Mouse (Mus musculus) forebrain, embryonic 13.5 days (tissue): Measurements from ENCODE around the gene Afap1. TPM values are rescaled to one million over a fixed set of nuclear protein-coding genes. Genes with fewer than 3 reads are reported as not detected.

Experiments used
- ATAC-seq: fragments of 200-750 bp; cut with Nextera tagmentation; 2 replicates; pipeline ENCODE4 v1.8.0; 2017
- H3K27ac ChIP-seq: fragments of 300-500 bp; sonication (generic); 2 replicates; pipeline ENCODE4 v1.5.1; 2015; ENCODE audit warnings: inconsistent platforms, mild to moderate bottlenecking, moderate library complexity
- H3K27me3 ChIP-seq: fragments of 300-500 bp; sonication (generic); 2 replicates; pipeline ENCODE4 v1.6.1; 2015; ENCODE audit warnings: mild to moderate bottlenecking, inconsistent platforms
- H3K36me3 ChIP-seq: fragments of 300-500 bp; sonication (generic); 2 replicates; pipeline ENCODE4 v1.6.1; 2015; ENCODE audit warnings: mild to moderate bottlenecking, inconsistent platforms; ENCODE audit not compliant: poor library complexity, severe bottlenecking
- H3K4me1 ChIP-seq: fragments of 300-500 bp; sonication (generic); 2 replicates; pipeline ENCODE4 v1.6.1; 2015; ENCODE audit warnings: inconsistent platforms
- H3K4me2 ChIP-seq: fragments of 300-500 bp; sonication (generic); 2 replicates; pipeline ENCODE4 v1.6.1; 2015; ENCODE audit warnings: inconsistent platforms, mild to moderate bottlenecking, moderate library complexity
- H3K4me3 ChIP-seq: fragments of 300-500 bp; sonication (generic); 2 replicates; pipeline ENCODE4 v1.5.1; 2015; ENCODE audit warnings: mild to moderate bottlenecking, inconsistent platforms
- H3K9ac ChIP-seq: fragments of 300-500 bp; sonication (generic); 2 replicates; pipeline ENCODE4 v1.6.1; 2015; ENCODE audit warnings: mild to moderate bottlenecking, inconsistent platforms
- H3K9me3 ChIP-seq: fragments of 300-500 bp; sonication (generic); replicated peaks from 2 replicates; pipeline ENCODE4 v1.6.1; 2016; ENCODE audit warnings: inconsistent platforms
- WGBS: fragments of 180-500 bp; shearing (Covaris S2); methylation state at CpG from one replicate; pipeline ENCODE4 v1.1.7; 2015; 5-methylcytosine and 5-hydroxymethylcytosine counted together
- polyA plus RNA-seq: library from polyadenylated mRNA; unstranded; fragments of >200 nt; fragmentation: Nextera tagmentation; extraction: Ambion mirVana; gene quantifications from 2 replicates; pipeline ENCODE4 v1.2.1, GENCODE M21; 2015

Afap1 gene
- polyA plus RNA-seq, 1 experiment from 2014 or later: 38.5 TPM

GRCm38 (mm10) chr5:35965036-35965435, 71.9 kb downstream of the Afap1 start:
- WGBS: 67% methylated on average over 5 of the region's 5 CpGs
- Histone ChIP-seq H3K36me3 (peaks cover 94% of the 10 kb centered on the region), H3K4me3 (no peak overlapping the region), H3K4me2 (no peak overlapping the region), H3K4me1 (peaks cover 4% of the 10 kb centered on the region; the same call in 1 of the 2 replicates), H3K9me3 (0 out of 2 replicates have a peak, but pooled peaks cover 4% of the 10 kb centered on the region), H3K9ac (no peak overlapping the region), H3K27ac (no peak overlapping the region), H3K27me3 (no peaks in the 10 kb centered on the region)
- no peak for ATAC-seq

GRCm38 (mm10) chr5:35969857-35970256, 76.7 kb downstream of the Afap1 start:
- H3K4me3 ChIP-seq: no peak overlapping the region
- 0 out of 2 replicates have a peak, but pooled peaks cover 4% of the 10 kb centered on the region for H3K9me3 ChIP-seq
- no peak overlapping the region for H3K9ac ChIP-seq
- no peaks in the 10 kb centered on the region for H3K27me3 ChIP-seq
- 85% methylated on average over 3 of the region's 3 CpGs for WGBS
- no peak for ATAC-seq
- H3K27ac ChIP-seq: no peak overlapping the region
- H3K36me3 ChIP-seq: peaks cover 82% of the 10 kb centered on the region
- peaks cover 12% of the 10 kb centered on the region; the same call in 1 of the 2 replicates for H3K4me1 ChIP-seq
- no peak overlapping the region for H3K4me2 ChIP-seq

GRCm38 (mm10) chr5:35970380-35971105, 77.4 kb downstream of the Afap1 start:
- Histone ChIP-seq H3K4me2 (no peak overlapping the region), H3K4me1 (peaks cover 12% of the 10 kb centered on the region; the same call in 1 of the 2 replicates), H3K9me3 (0 out of 2 replicates have a peak, but pooled peaks cover 4% of the 10 kb centered on the region), H3K4me3 (no peak overlapping the region), H3K9ac (no peak overlapping the region), H3K27me3 (no peaks in the 10 kb centered on the region), H3K36me3 (peaks cover 76% of the 10 kb centered on the region), H3K27ac (peak overlapping the region; percentile 48; the same call in 1 of the 2 replicates)
- peak; percentile 34; the same call in 1 of the 2 replicates for ATAC-seq
- WGBS: 56% methylated on average over 12 of the region's 12 CpGs

DNA sequence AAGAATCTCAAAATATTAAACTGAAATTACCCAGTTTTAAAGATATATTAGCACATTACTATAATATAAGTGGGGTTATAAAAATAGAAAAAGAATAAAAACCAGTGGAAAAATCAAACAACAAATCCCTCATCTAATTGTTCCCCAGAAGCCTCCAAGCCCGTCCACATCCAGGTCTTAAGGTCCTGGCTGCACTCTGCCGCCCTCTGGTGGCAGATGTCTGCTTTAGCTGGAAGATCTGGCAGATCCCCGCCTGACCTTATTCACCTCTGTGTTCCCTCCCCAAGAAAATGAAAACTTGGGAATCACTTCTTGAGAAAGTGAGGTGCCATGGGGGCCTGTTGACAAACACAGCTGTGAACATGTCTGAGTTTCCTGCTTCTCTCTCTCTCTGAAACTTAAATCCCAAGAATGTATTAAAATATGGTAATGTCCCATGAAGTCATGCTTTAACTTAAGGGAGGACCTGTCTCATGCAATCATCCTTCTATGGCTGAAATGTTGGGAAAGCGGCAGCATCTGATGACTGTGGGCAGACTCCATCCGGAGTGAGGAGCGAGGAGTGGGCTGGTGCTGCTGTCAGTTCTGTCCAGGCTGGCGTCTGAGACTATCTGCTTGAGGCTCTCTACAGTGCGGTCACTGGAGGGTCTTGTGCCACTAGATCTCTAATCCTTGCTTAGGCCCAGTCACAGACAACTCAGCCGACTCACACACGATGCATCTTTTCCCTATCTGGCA, 78.9 kb downstream of the Afap1 start:
- no peak for ATAC-seq
- H3K4me3 ChIP-seq: no peak overlapping the region
- no peak overlapping the region for H3K4me2 ChIP-seq
- H3K9me3 ChIP-seq: no peaks in the 10 kb centered on the region
- H3K9ac ChIP-seq: no peak overlapping the region
- WGBS: 62% methylated on average over 10 of the region's 10 CpGs
- H3K27ac ChIP-seq: no peak overlapping the region
- peaks cover 70% of the 10 kb centered on the region for H3K36me3 ChIP-seq
- H3K27me3 ChIP-seq: no peaks in the 10 kb centered on the region
- H3K4me1 ChIP-seq: peaks cover 12% of the 10 kb centered on the region; the same call in 1 of the 2 replicates

DNA sequence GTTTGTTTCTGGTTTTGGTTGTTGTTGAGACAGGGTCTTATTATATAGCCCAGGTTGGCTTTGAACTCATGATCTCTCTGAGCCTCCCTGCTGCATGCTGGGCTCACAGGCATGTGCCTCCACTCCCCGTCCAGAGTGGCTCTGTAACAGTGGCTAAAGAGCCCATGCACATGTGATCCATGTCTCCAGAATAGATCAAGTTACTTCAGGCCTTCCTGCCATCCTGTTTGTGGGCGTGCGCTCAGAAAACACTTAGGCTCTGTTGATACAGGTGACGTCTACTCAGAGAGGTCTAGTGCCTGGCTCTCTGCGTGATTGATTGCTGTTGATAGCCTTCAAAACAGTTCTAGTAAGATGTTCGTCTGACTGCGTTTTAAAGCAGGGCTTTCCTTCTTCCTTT, 79.6 kb downstream of the Afap1 start:
- Histone ChIP-seq H3K9ac (no peak overlapping the region), H3K4me1 (peaks cover 12% of the 10 kb centered on the region; the same call in 1 of the 2 replicates), H3K9me3 (no peaks in the 10 kb centered on the region), H3K27ac (no peak overlapping the region), H3K4me2 (no peak overlapping the region), H3K4me3 (no peak overlapping the region), H3K36me3 (peaks cover 70% of the 10 kb centered on the region), H3K27me3 (no peaks in the 10 kb centered on the region)
- 85% methylated on average over 7 of the region's 7 CpGs for WGBS
- no peak for ATAC-seq

GRCm38 (mm10) chr5:35973800-35974199, 80.7 kb downstream of the Afap1 start:
- Histone ChIP-seq H3K9ac (no peak overlapping the region), H3K36me3 (peaks cover 69% of the 10 kb centered on the region), H3K4me1 (peaks cover 12% of the 10 kb centered on the region; the same call in 1 of the 2 replicates), H3K4me2 (no peak overlapping the region), H3K4me3 (no peak overlapping the region), H3K27ac (no peak overlapping the region), H3K27me3 (no peaks in the 10 kb centered on the region), H3K9me3 (no peaks in the 10 kb centered on the region)
- no peak for ATAC-seq
- WGBS: 79% methylated on average over 12 of the region's 12 CpGs

- Histone ChIP-seq H3K4me2 (no peak overlapping the region), H3K36me3 (peaks cover 70% of the 10 kb centered on the region), H3K4me1 (peaks cover 12% of the 10 kb centered on the region; the same call in 1 of the 2 replicates), H3K27ac (no peak overlapping the region), H3K27me3 (no peaks in the 10 kb centered on the region), H3K4me3 (no peak overlapping the region), H3K9me3 (no peaks in the 10 kb centered on the region; the same call in 1 of the 2 replicates), H3K9ac (no peak overlapping the region)
- WGBS: 90% methylated on average over 15 of the region's 15 CpGs
- ATAC-seq: no peak
Measured at GRCm38 (mm10) chr5:35974265-35974664, 81.1 kb downstream of the Afap1 start.

- Histone ChIP-seq H3K36me3 (peaks cover 58% of the 10 kb centered on the region), H3K27ac (no peak overlapping the region), H3K27me3 (no peaks in the 10 kb centered on the region)
Measured at GRCm38 (mm10) chr5:35975681-35976080, 82.6 kb downstream of the Afap1 start.

DNA sequence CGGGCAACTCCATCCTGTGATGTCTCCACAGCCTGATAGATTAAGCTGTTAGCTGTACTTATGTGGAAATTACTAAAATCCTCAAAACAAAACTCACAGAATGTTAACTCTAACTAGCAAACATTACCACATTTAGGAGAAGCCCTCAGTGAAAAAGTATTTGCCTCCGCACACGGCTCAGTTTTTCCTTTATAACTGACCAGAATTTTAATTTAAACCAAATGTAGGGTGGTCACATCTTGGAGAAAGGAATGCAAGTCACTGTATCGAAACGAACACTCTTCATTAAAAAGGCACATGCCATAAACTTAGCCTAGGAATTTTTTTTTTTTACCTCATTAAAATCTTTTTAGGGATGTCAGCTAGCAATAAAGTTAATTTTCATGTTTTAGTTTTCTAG, 87.4 kb downstream of the Afap1 start:
- no peak overlapping the region for H3K4me2 ChIP-seq
- H3K27ac ChIP-seq: no peak overlapping the region
- no peak overlapping the region for H3K4me3 ChIP-seq
- H3K36me3 ChIP-seq: peaks cover 60% of the 10 kb centered on the region
- no peak overlapping the region for H3K9ac ChIP-seq
- H3K27me3 ChIP-seq: no peaks in the 10 kb centered on the region
- no peaks in the 10 kb centered on the region for H3K4me1 ChIP-seq
- 90% methylated on average over 5 of the region's 5 CpGs for WGBS
- ATAC-seq: no peak
- H3K9me3 ChIP-seq: no peaks in the 10 kb centered on the region; the same call in 1 of the 2 replicates

More at GRCm38 (mm10) chr5:35975681-35976080, 82.6 kb downstream of the Afap1 start:
- ATAC-seq: peak; percentile 75; the same call in 1 of the 2 replicates
- Histone ChIP-seq H3K9ac (no peak overlapping the region), H3K4me3 (no peak overlapping the region), H3K4me1 (peaks cover 7% of the 10 kb centered on the region; the same call in 1 of the 2 replicates), H3K4me2 (no peak overlapping the region), H3K9me3 (no peaks in the 10 kb centered on the region; the same call in 1 of the 2 replicates)
- 17% methylated on average over 5 of the region's 5 CpGs for WGBS

GRCm38 (mm10) chr5:35981341-35981740, 88.2 kb downstream of the Afap1 start:
- no peak overlapping the region for H3K27ac ChIP-seq
- no peaks in the 10 kb centered on the region for H3K4me1 ChIP-seq
- 92% methylated on average over 5 of the region's 5 CpGs for WGBS
- H3K36me3 ChIP-seq: peaks cover 66% of the 10 kb centered on the region
- no peak overlapping the region for H3K9ac ChIP-seq
- no peak overlapping the region for H3K4me2 ChIP-seq
- ATAC-seq: 0 out of 2 replicates have a peak, but pooled peaks have one; percentile 29
- H3K9me3 ChIP-seq: no peaks in the 10 kb centered on the region; the same call in 1 of the 2 replicates
- H3K4me3 ChIP-seq: no peak overlapping the region
- H3K27me3 ChIP-seq: no peaks in the 10 kb centered on the region

GRCm38 (mm10) chr5:35981976-35982375, 88.9 kb downstream of the Afap1 start:
- peak; percentile 69 for ATAC-seq
- WGBS: 40% methylated on average over 4 of the region's 4 CpGs
- no peak overlapping the region for H3K4me3 ChIP-seq

GRCm38 (mm10) chr5:35985611-35986010, 92.5 kb downstream of the Afap1 start:
- peaks cover 79% of the 10 kb centered on the region for H3K36me3 ChIP-seq
- no peak overlapping the region for H3K4me3 ChIP-seq
- H3K27me3 ChIP-seq: no peaks in the 10 kb centered on the region
- H3K9me3 ChIP-seq: no peaks in the 10 kb centered on the region
- no peak overlapping the region for H3K4me2 ChIP-seq
- no peaks in the 10 kb centered on the region for H3K4me1 ChIP-seq
- H3K27ac ChIP-seq: no peak overlapping the region
- no peak for ATAC-seq
- WGBS: 76% methylated on average over 8 of the region's 8 CpGs
- H3K9ac ChIP-seq: no peak overlapping the region

More at GRCm38 (mm10) chr5:35981976-35982375, 88.9 kb downstream of the Afap1 start:
- no peak overlapping the region for H3K9ac ChIP-seq
- H3K36me3 ChIP-seq: peaks cover 66% of the 10 kb centered on the region
- H3K27me3 ChIP-seq: no peaks in the 10 kb centered on the region
- no peak overlapping the region for H3K27ac ChIP-seq
- H3K9me3 ChIP-seq: no peaks in the 10 kb centered on the region; the same call in 1 of the 2 replicates
- H3K4me2 ChIP-seq: no peak overlapping the region
- no peaks in the 10 kb centered on the region for H3K4me1 ChIP-seq
